Mouse (Mus musculus) kidney, postnatal 36 days (tissue): ENCODE measurements at regions not wholly inside any gene's neighbourhood (a gene's known extent, or its start where the extent isn't known, plus 50 kb on each side); places are given as distances from the start of the nearest gene placed in this dataset.

Source experiments
- DNase-seq, 2 experiments: peaks; one replicate each; pipeline ENCODE4 v3.0.0; 2021 to 2022; ENCODE audit warnings: mixed read lengths in 2 of 2

- DNase-seq: peak; percentile 1
These were observed 78.3 kb upstream of the A730046J19Rik start for GRCm38 (mm10) chrX:144075241-144075640.

- no peak for DNase-seq
These were observed 72.3 kb upstream of the A730046J19Rik start for GRCm38 (mm10) chrX:144081146-144081545.

- DNase-seq: no peak
These were observed 55.3 kb upstream of the A730046J19Rik start for GRCm38 (mm10) chrX:144098200-144098599.
